Mouse (Mus musculus): ENCODE measurements around the gene Thy1. TPM values are rescaled to one million over a fixed set of nuclear protein-coding genes. Genes with fewer than 3 reads are reported as not detected.

Gene Thy1
- total and polyA plus RNA-seq, 3 experiments = 6.6 to 32.3 (median 15.5) TPM

- Histone ChIP-seq H3K4me3 (peak overlapping the region; percentile 19), H3K4me1 (ENCODE audit: control insufficient read depth, insufficient read depth, low read length) (peaks cover 5% of the 10 kb centered on the region), H3K27ac (peak overlapping the region; percentile 90), H3K27me3 (ENCODE audit: control insufficient read depth, insufficient read depth, low read length) (no peaks in the 10 kb centered on the region), H3K79me2 (replicated peaks; ENCODE audit: control insufficient read depth, insufficient read depth, low read length) (no peaks in the 10 kb centered on the region), H3K9ac (ENCODE audit: low read depth, low read length) (peak overlapping the region; percentile 59), H3K36me3 (ENCODE audit: control insufficient read depth, insufficient read depth, low read length) (peaks cover 7% of the 10 kb centered on the region; the same call in 1 of the 2 replicates)
- TF ChIP-seq CTCF (IDR thresholded peaks at IDR 0.05) = no peak
- no peak for TF ChIP-seq EP300 (IDR thresholded peaks at IDR 0.05; ENCODE audit: insufficient read depth, low read depth, low read length)
- peak; percentile 56; the same call in 1 of the 2 replicates for TF ChIP-seq POLR2A (IDR thresholded peaks at IDR 0.05; ENCODE audit: insufficient read depth, low read depth, low read length)
- WGBS = 53% methylated on average over 10 of the region's 10 CpGs
- intact Hi-C loops (cut with DNase I) = loop anchor here (10.0 kb wide), 1 partner anchor 398 kb away; the partner anchor contains the start of gene Bcl9l
- DNase-seq = peak in 1 of 2 experiments; percentile 25
Observed at GRCm38 (mm10) chr9:44086960-44087359, 43.8 kb downstream of the Thy1 start.

- H3K4me1 ChIP-seq (ENCODE audit: control insufficient read depth, insufficient read depth, low read length) = peaks cover 5% of the 10 kb centered on the region
- intact Hi-C loops (cut with DNase I) = loop anchor here (2.0 to 10.0 kb wide), 2 partner anchors 19 to 397 kb away; partner anchors contain the start of gene Bcl9l
- 24% methylated on average over 15 of the region's 15 CpGs for whole genome bisulfite sequencing
- peak overlapping the region; percentile 55 for H3K9ac ChIP-seq (ENCODE audit: low read depth, low read length)
- H3K79me2 ChIP-seq (replicated peaks; ENCODE audit: control insufficient read depth, insufficient read depth, low read length) = no peaks in the 10 kb centered on the region
- H3K4me3 ChIP-seq = peak overlapping the region; percentile 24; the same call in 1 of the 2 replicates
- H3K27ac ChIP-seq = peak overlapping the region; percentile 90
- peak; percentile 63 to 72 for DNase-seq
- H3K27me3 ChIP-seq (ENCODE audit: control insufficient read depth, insufficient read depth, low read length) = no peaks in the 10 kb centered on the region
- TF ChIP-seq CTCF (IDR thresholded peaks at IDR 0.05) = no peak
- TF ChIP-seq POLR2A (IDR thresholded peaks at IDR 0.05; ENCODE audit: insufficient read depth, low read depth, low read length) = 0 out of 2 replicates have a peak, but pooled peaks have one; percentile 27
- 0 out of 2 replicates have a peak, but pooled peaks have one; percentile 56 for TF ChIP-seq EP300 (IDR thresholded peaks at IDR 0.05; ENCODE audit: insufficient read depth, low read depth, low read length)
- H3K36me3 ChIP-seq (ENCODE audit: control insufficient read depth, insufficient read depth, low read length) = peaks cover 7% of the 10 kb centered on the region; the same call in 1 of the 2 replicates
Observed at GRCm38 (mm10) chr9:44087761-44088455, 44.7 kb downstream of the Thy1 start.

DNA sequence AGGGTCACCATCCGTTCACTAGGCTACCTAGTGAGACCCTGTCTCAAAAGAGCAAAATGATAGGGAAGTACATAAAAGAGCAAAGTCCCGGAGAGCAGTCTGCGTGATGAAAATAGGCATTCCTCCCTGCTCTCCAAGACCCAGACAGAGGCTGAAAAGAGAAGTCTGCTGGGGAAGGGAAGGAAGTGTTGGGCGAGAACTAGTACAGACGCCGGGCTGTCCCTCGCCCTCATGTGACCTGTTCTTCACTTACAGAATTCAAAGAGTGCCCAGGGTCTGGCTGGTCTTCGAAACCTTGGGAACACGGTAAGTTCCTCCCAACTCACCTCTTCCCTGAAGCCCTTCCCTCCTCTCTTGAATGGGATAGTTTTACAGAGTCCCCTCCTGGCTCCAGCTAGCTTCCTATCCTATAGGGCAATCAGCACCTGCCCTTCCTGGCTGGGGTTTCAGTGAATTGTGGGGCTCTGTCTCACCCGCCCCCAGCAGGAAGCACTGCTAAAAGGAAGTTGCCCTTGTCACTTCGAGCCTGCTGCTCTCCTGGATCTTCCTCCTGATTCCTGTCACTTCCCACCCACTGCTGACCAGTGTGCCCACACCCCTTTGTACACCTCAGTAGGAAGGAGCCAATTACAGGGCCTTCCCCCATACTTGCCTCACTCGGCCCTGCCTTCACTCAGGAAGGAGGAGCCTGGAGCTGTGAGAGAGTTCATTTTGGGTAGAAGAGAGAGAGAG is 45.9 kb downstream of the Thy1 start:
- H3K27me3 ChIP-seq (ENCODE audit: control insufficient read depth, insufficient read depth, low read length) = no peaks in the 10 kb centered on the region

DNA sequence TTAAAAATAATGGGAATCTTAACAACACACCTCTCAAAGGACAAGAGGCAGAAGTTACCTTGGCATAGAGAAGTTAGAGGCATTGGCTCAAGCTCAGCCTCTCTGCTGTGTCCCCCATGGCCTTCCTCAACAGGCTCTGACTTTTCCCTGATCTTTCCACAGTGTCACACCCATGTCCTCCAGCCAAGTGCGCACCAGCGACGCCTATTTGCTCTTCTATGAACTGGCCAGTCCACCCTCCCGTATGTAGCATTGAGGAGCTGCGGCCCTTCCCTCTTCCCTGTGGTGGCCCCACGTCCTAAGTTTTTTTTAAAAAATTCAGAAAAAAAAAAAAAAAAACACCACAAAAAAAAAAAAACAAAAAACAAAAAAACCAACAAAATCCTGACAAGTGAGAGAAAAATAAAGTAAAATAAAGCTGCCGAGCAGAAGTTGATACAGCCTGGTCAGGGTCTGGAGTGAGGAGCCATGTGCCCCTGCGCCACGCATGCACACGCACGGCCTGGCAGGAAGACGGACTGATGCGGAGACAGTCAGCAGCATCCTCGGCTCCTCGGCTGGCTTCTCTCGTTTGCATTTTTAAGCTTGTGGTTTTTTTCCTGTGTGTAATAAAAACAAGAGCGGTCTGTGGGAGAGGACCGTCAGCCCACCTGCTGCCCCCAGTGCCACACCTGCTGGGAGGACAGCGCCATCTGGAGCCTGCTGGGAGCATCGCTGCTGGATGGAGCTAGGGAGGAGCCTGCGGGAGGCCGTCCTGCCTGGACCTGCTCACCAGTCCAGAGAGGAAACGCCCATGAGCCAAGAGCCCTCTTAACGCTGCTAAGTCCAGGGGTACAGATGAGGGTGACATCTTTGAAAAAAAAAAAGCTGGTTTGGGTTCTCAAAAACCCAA is 50.7 kb downstream of the Thy1 start:
- DNase-seq = peak; percentile 76 to 81
- Histone ChIP-seq H3K27me3 (ENCODE audit: control insufficient read depth, insufficient read depth, low read length) (no peaks in the 10 kb centered on the region), H3K4me1 (ENCODE audit: control insufficient read depth, insufficient read depth, low read length) (peaks cover 1% of the 10 kb centered on the region), H3K79me2 (replicated peaks; ENCODE audit: control insufficient read depth, insufficient read depth, low read length) (no peaks in the 10 kb centered on the region), H3K36me3 (ENCODE audit: control insufficient read depth, insufficient read depth, low read length) (peaks cover 4% of the 10 kb centered on the region; the same call in 1 of the 2 replicates), H3K27ac (peak overlapping the region; percentile 5; the same call in 1 of the 2 replicates), H3K4me3 (no peak overlapping the region), H3K9ac (ENCODE audit: low read depth, low read length) (no peak overlapping the region)
- intact Hi-C loops (cut with DNase I) = no loop called here
- WGBS = 39% methylated on average over 24 of the region's 24 CpGs
- peak; percentile 50; the same call in 1 of the 2 replicates for TF ChIP-seq POLR2A (IDR thresholded peaks at IDR 0.05; ENCODE audit: insufficient read depth, low read depth, low read length)
- peak; percentile 78 for TF ChIP-seq CTCF (IDR thresholded peaks at IDR 0.05)
- TF ChIP-seq EP300 (IDR thresholded peaks at IDR 0.05; ENCODE audit: insufficient read depth, low read depth, low read length) = peak; percentile 43; the same call in 1 of the 2 replicates

More for the DNA sequence above, 45.9 kb downstream of the Thy1 start:
- peak in 1 of 2 experiments; percentile 36 for DNase-seq
- Histone ChIP-seq H3K4me1 (ENCODE audit: control insufficient read depth, insufficient read depth, low read length) (no peaks in the 10 kb centered on the region; the same call in none of the 2 replicates), H3K4me3 (no peak overlapping the region), H3K27ac (peak overlapping the region; percentile 90), H3K36me3 (ENCODE audit: control insufficient read depth, insufficient read depth, low read length) (peaks cover 7% of the 10 kb centered on the region; the same call in 1 of the 2 replicates), H3K9ac (ENCODE audit: low read depth, low read length) (no peak overlapping the region), H3K79me2 (replicated peaks; ENCODE audit: control insufficient read depth, insufficient read depth, low read length) (no peaks in the 10 kb centered on the region)
- 20% methylated on average over 12 of the region's 12 CpGs for WGBS
- intact Hi-C loops (cut with DNase I) = loop anchor here (2.0 to 10.0 kb wide), 2 partner anchors 20 to 396 kb away; partner anchors contain the start of gene Bcl9l
- no peak for TF ChIP-seq EP300 (IDR thresholded peaks at IDR 0.05; ENCODE audit: insufficient read depth, low read depth, low read length)
- no peak for TF ChIP-seq CTCF (IDR thresholded peaks at IDR 0.05)
- no peak for TF ChIP-seq POLR2A (IDR thresholded peaks at IDR 0.05; ENCODE audit: insufficient read depth, low read depth, low read length)

DNA sequence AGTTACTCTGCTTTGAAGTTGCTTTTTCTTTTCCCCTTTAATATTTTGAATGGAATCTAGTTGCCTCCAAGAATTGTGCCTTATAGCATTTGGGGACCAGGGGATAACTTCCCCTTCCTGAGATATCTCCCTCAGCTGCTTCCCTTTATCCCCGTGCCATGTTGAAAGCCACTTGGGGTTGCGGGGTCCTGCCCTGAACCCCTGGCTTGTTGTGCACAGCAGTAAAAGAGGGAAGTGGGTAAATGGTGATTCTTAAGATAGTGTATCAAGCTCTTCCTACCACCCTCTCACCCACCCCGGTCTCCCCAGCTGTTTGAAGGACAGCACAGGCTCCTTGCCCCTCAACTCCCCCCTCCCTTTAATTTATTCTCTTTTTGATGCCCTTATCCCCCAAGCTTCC is 51.6 kb downstream of the Thy1 start:
- Histone ChIP-seq H3K27ac (no peak overlapping the region; the same call in 1 of the 2 replicates), H3K4me3 (no peak overlapping the region)

More for the DNA sequence above, 51.6 kb downstream of the Thy1 start:
- 0 out of 2 replicates have a peak, but pooled peaks cover 1% of the 10 kb centered on the region for H3K4me1 ChIP-seq (ENCODE audit: control insufficient read depth, insufficient read depth, low read length)
- no peaks in the 10 kb centered on the region for H3K79me2 ChIP-seq (replicated peaks; ENCODE audit: control insufficient read depth, insufficient read depth, low read length)
- no peak overlapping the region for H3K9ac ChIP-seq (ENCODE audit: low read depth, low read length)
- intact Hi-C loops (cut with DNase I) = no loop called here
- WGBS = 85% methylated on average over 3 of the region's 3 CpGs
- H3K36me3 ChIP-seq (ENCODE audit: control insufficient read depth, insufficient read depth, low read length) = peaks cover 2% of the 10 kb centered on the region; the same call in 1 of the 2 replicates
- no peak for DNase-seq
- H3K27me3 ChIP-seq (ENCODE audit: control insufficient read depth, insufficient read depth, low read length) = no peaks in the 10 kb centered on the region
- TF ChIP-seq POLR2A (IDR thresholded peaks at IDR 0.05; ENCODE audit: insufficient read depth, low read depth, low read length) (no peak), CTCF (IDR thresholded peaks at IDR 0.05) (no peak), EP300 (IDR thresholded peaks at IDR 0.05; ENCODE audit: insufficient read depth, low read depth, low read length) (no peak)
